Mouse (Mus musculus) cerebellum, postnatal 4 days (tissue): ENCODE measurements around the gene Gstm3.
"Not testable (repeated sequence)": the region's sequence is repeated elsewhere in the genome, so short reads cannot be mapped to it uniquely, and the experiment has no call there.

Experiments used
- DNase-seq, 2 experiments: peaks; one replicate each; pipeline ENCODE4 v3.0.0; 2022; ENCODE audit warnings: low spot score in 2 of 2, mixed read lengths in 1 of 2

The Gstm3 gene

GRCm38 (mm10) chr3:107974237-107974636, 5.2 kb upstream of the Gstm3 start:
- no peak for DNase-seq

- no peak for DNase-seq
Measured at GRCm38 (mm10) chr3:107972070-107972469, 3.0 kb upstream of the Gstm3 start.

- DNase-seq: not testable (repeated sequence)
Measured at GRCm38 (mm10) chr3:107971101-107971500, 2.0 kb upstream of the Gstm3 start.

- no peak for DNase-seq
Measured at GRCm38 (mm10) chr3:107966631-107967030, 2.5 kb downstream of the Gstm3 start.

GRCm38 (mm10) chr3:107965592-107965991, 3.5 kb downstream of the Gstm3 start:
- DNase-seq: no peak

GRCm38 (mm10) chr3:107964656-107965308, 4.3 kb downstream of the Gstm3 start:
- DNase-seq: no peak

GRCm38 (mm10) chr3:107964026-107964425, 5.1 kb downstream of the Gstm3 start:
- DNase-seq: no peak

GRCm38 (mm10) chr3:107955260-107955659, 13.8 kb downstream of the Gstm3 start:
- not testable (repeated sequence) for DNase-seq

- no peak for DNase-seq
Measured at GRCm38 (mm10) chr3:107953906-107954305, 15.2 kb downstream of the Gstm3 start.

GRCm38 (mm10) chr3:107953328-107953755, 15.7 kb downstream of the Gstm3 start:
- DNase-seq: peak; percentile 47 to 81

GRCm38 (mm10) chr3:107950531-107950930, 18.6 kb downstream of the Gstm3 start:
- no peak for DNase-seq

GRCm38 (mm10) chr3:107949461-107949860, 19.6 kb downstream of the Gstm3 start:
- DNase-seq: not testable (repeated sequence)

- DNase-seq: no peak
Measured at GRCm38 (mm10) chr3:107945729-107946128, 23.4 kb downstream of the Gstm3 start.

- peak in 1 of 2 experiments; percentile 16 for DNase-seq
Measured at GRCm38 (mm10) chr3:107943239-107943990, 25.7 kb downstream of the Gstm3 start, which contains the start of gene Gstm6. Gene Gstm6, minus strand, starts transcription at chr3:107943749.

GRCm38 (mm10) chr3:107941261-107941660, 27.8 kb downstream of the Gstm3 start:
- no peak for DNase-seq

GRCm38 (mm10) chr3:107940524-107940923, 28.6 kb downstream of the Gstm3 start:
- DNase-seq: no peak

GRCm38 (mm10) chr3:107939830-107940229, 29.3 kb downstream of the Gstm3 start:
- DNase-seq: no peak

GRCm38 (mm10) chr3:107939403-107939802, 29.7 kb downstream of the Gstm3 start:
- DNase-seq: peak in 1 of 2 experiments; percentile 53

- no peak for DNase-seq
Measured at GRCm38 (mm10) chr3:107935888-107936287, 33.2 kb downstream of the Gstm3 start.

- DNase-seq: no peak
Measured at GRCm38 (mm10) chr3:107935268-107935667, 33.8 kb downstream of the Gstm3 start.

- DNase-seq: no peak
Measured at GRCm38 (mm10) chr3:107932128-107932527, 37.0 kb downstream of the Gstm3 start.

- DNase-seq: peak; percentile 97 to 99
Measured at GRCm38 (mm10) chr3:107931670-107932069, 37.4 kb downstream of the Gstm3 start, which contains the start of gene Gstm7. Gene Gstm7, minus strand, starts transcription at chr3:107931817.

GRCm38 (mm10) chr3:107931134-107931533, 37.9 kb downstream of the Gstm3 start:
- no peak for DNase-seq
